Mouse (Mus musculus) liver, postnatal 0 days (tissue): ENCODE data around the gene Lrrc4. TPM values are rescaled to one million over a fixed set of nuclear protein-coding genes. Genes with fewer than 3 reads are reported as not detected.
A peak's percentile ranks its signal among the peaks of the same experiment; 100 is the strongest.

Experiments
- ATAC-seq: fragments of 200-750 bp; cut with Nextera tagmentation; 2 replicates; pipeline ENCODE4 v1.8.0; 2017; ENCODE audit warnings: mild to moderate bottlenecking, moderate library complexity
- DNase-seq: peaks from one replicate; pipeline ENCODE4 v3.0.0-alpha.2; 2016
- H3K27ac ChIP-seq: fragments of 300-500 bp; sonication (generic); 2 replicates; pipeline ENCODE4 v1.5.1; 2014; ENCODE audit warnings: antibody characterized with exemption, moderate library complexity, mild to moderate bottlenecking, low read depth
- H3K27me3 ChIP-seq: fragments of 300-500 bp; sonication (generic); 2 replicates; pipeline ENCODE4 v1.6.1; 2014; ENCODE audit warnings: low read length, control low read depth, mixed read lengths; ENCODE audit not compliant: insufficient read depth
- H3K36me3 ChIP-seq: fragments of 300-500 bp; sonication (generic); replicated peaks from 2 replicates; pipeline ENCODE4 v1.6.1; 2014; ENCODE audit warnings: mild to moderate bottlenecking, control low read depth, low read length, moderate library complexity, mixed read lengths; ENCODE audit not compliant: insufficient read depth
- H3K4me1 ChIP-seq: fragments of 300-500 bp; sonication (generic); 2 replicates; pipeline ENCODE4 v1.6.1; 2014; ENCODE audit warnings: antibody characterized with exemption, mild to moderate bottlenecking, control low read depth; ENCODE audit not compliant: insufficient read depth
- H3K4me2 ChIP-seq: fragments of 300-500 bp; sonication (generic); 2 replicates; pipeline ENCODE4 v1.6.1; 2014; ENCODE audit warnings: low read depth, mild to moderate bottlenecking, low read length, moderate library complexity, mixed read lengths
- H3K4me3 ChIP-seq: fragments of 300-500 bp; sonication (generic); 2 replicates; pipeline ENCODE4 v1.5.1; 2014; ENCODE audit warnings: low read depth, low read length
- H3K9ac ChIP-seq: fragments of 300-500 bp; sonication (generic); replicated peaks from 2 replicates; pipeline ENCODE4 v1.6.1; 2014; ENCODE audit warnings: mild to moderate bottlenecking, moderate library complexity
- H3K9me3 ChIP-seq: fragments of 300-500 bp; sonication (generic); 2 replicates; pipeline ENCODE4 v1.6.1; 2016; ENCODE audit warnings: mild to moderate bottlenecking, control low read depth, low read length, mixed read lengths
- CTCF ChIP-seq: sonication (generic); IDR thresholded peaks from 2 replicates; pipeline ENCODE4 v1.5.1; 2016; ENCODE audit warnings: antibody characterized with exemption, low read depth
- EP300 ChIP-seq: IDR thresholded peaks from 2 replicates; pipeline ENCODE4 v1.6.1; 2016; ENCODE audit warnings: antibody characterized with exemption, low read depth, mild to moderate bottlenecking
- WGBS: fragments of 180-500 bp; shearing (Covaris S2); extraction: QIAGEN DNeasy Blood & Tissue Kit; methylation state at CpG from one replicate; pipeline ENCODE4 v1.1.7; 2014; ENCODE audit not compliant: insufficient replicate concordance; 5-methylcytosine and 5-hydroxymethylcytosine counted together
- polyA plus RNA-seq: library from polyadenylated mRNA; unstranded; fragments of >200 nt; fragmentation: Nextera tagmentation; extraction: Ambion mirVana; gene quantifications from 2 replicates; pipeline ENCODE4 v1.2.1, GENCODE M21; 2015

The Lrrc4 gene
- polyA plus RNA-seq, 1 experiment from 2014 or later, result 0.08 TPM

GRCm38 (mm10) chr6:28825894-28826293 lies 5.7 kb downstream of the Lrrc4 start:
- Histone ChIP-seq H3K4me2 (no peak overlapping the region), H3K9ac (no peak overlapping the region), H3K36me3 (no peaks in the 10 kb centered on the region), H3K9me3 (no peaks in the 10 kb centered on the region), H3K4me1 (no peaks in the 10 kb centered on the region), H3K27me3 (peaks cover 2% of the 10 kb centered on the region; the same call in 1 of the 2 replicates), H3K4me3 (no peak overlapping the region), H3K27ac (no peak overlapping the region)
- TF ChIP-seq CTCF (no peak), EP300 (no peak)
- ATAC-seq, result no peak
- DNase-seq, result no peak
- WGBS, result 81% methylated on average over 3 of the region's 3 CpGs

- Histone ChIP-seq H3K4me1 (no peaks in the 10 kb centered on the region), H3K27me3 (no peaks in the 10 kb centered on the region), H3K4me2 (no peak overlapping the region), H3K36me3 (no peaks in the 10 kb centered on the region), H3K27ac (no peak overlapping the region), H3K9ac (no peak overlapping the region), H3K4me3 (no peak overlapping the region), H3K9me3 (no peaks in the 10 kb centered on the region)
- WGBS, result 82% methylated on average over 5 of the region's 5 CpGs
- DNase-seq (no peak), ATAC-seq (no peak)
- TF ChIP-seq EP300 (no peak), CTCF (no peak)
These were observed 7.7 kb downstream of the Lrrc4 start for GRCm38 (mm10) chr6:28823802-28824201.

GRCm38 (mm10) chr6:28823375-28823774 lies 8.2 kb downstream of the Lrrc4 start:
- Histone ChIP-seq H3K27ac (no peak overlapping the region), H3K9ac (no peak overlapping the region), H3K36me3 (no peaks in the 10 kb centered on the region), H3K27me3 (no peaks in the 10 kb centered on the region), H3K4me1 (no peaks in the 10 kb centered on the region), H3K4me2 (no peak overlapping the region), H3K4me3 (no peak overlapping the region), H3K9me3 (no peaks in the 10 kb centered on the region)
- no peak for DNase-seq
- TF ChIP-seq CTCF (no peak), EP300 (no peak)
- ATAC-seq, result no peak
- WGBS, result 85% methylated on average over 3 of the region's 3 CpGs

GRCm38 (mm10) chr6:28822296-28822695 lies 9.3 kb downstream of the Lrrc4 start:
- DNase-seq, result no peak

GRCm38 (mm10) chr6:28819509-28820358 lies 11.8 kb downstream of the Lrrc4 start:
- TF ChIP-seq CTCF, result no peak
- Histone ChIP-seq H3K36me3 (no peaks in the 10 kb centered on the region; the same call in 1 of the 2 replicates), H3K4me3 (no peak overlapping the region), H3K4me1 (no peaks in the 10 kb centered on the region), H3K9me3 (no peaks in the 10 kb centered on the region), H3K27ac (no peak overlapping the region), H3K4me2 (no peak overlapping the region), H3K27me3 (no peaks in the 10 kb centered on the region), H3K9ac (no peak overlapping the region)
- no peak for DNase-seq
- ATAC-seq, result no peak
- WGBS, result 84% methylated on average over 13 of the region's 13 CpGs

More at GRCm38 (mm10) chr6:28822296-28822695, 9.3 kb downstream of the Lrrc4 start:
- Histone ChIP-seq H3K9me3 (no peaks in the 10 kb centered on the region), H3K36me3 (no peaks in the 10 kb centered on the region; the same call in 1 of the 2 replicates), H3K9ac (no peak overlapping the region), H3K4me2 (no peak overlapping the region), H3K27me3 (no peaks in the 10 kb centered on the region), H3K4me3 (no peak overlapping the region), H3K27ac (no peak overlapping the region), H3K4me1 (no peaks in the 10 kb centered on the region)
- WGBS, result 69% methylated on average over 3 of the region's 3 CpGs
- TF ChIP-seq CTCF (peak; percentile 10; the same call in 1 of the 2 replicates), EP300 (no peak)
- ATAC-seq, result no peak

GRCm38 (mm10) chr6:28817039-28817438 lies 14.5 kb downstream of the Lrrc4 start:
- DNase-seq, result no peak
- WGBS, result 82% methylated on average over 9 of the region's 9 CpGs
- no peaks in the 10 kb centered on the region; the same call in 1 of the 2 replicates for H3K36me3 ChIP-seq
- H3K4me1 ChIP-seq, result no peaks in the 10 kb centered on the region
- no peak overlapping the region for H3K4me3 ChIP-seq
- no peak for ATAC-seq
- TF ChIP-seq EP300 (no peak), CTCF (no peak)
- H3K9me3 ChIP-seq, result no peaks in the 10 kb centered on the region
- no peak overlapping the region for H3K4me2 ChIP-seq
- no peaks in the 10 kb centered on the region for H3K27me3 ChIP-seq
- H3K9ac ChIP-seq, result no peak overlapping the region
- H3K27ac ChIP-seq, result no peak overlapping the region
